Mouse (Mus musculus): ENCODE data around the gene Eya4.

- TF ChIP-seq CTCF (IDR thresholded peaks at IDR 0.05; ENCODE audit: borderline replicate concordance, extremely low read depth, insufficient read depth, insufficient read length) (no peak), POLR2A (IDR thresholded peaks at IDR 0.05; ENCODE audit: borderline replicate concordance, extremely low read depth, insufficient read depth, insufficient read length, poor library complexity, severe bottlenecking) (no peak)
These were observed 104.1 kb downstream of the Eya4 start for GRCm38 (mm10) chr10:23246485-23246884.

All from brain, embryonic 14.5 days (tissue).